Mouse (Mus musculus) lung, postnatal 0 days (tissue): ENCODE data around the gene Ubl7.

Experiments
- CTCF ChIP-seq: IDR thresholded peaks from 2 replicates; pipeline ENCODE4 v1.5.1; 2016; ENCODE audit warnings: antibody characterized with exemption, mild to moderate bottlenecking
- EP300 ChIP-seq: IDR thresholded peaks from 2 replicates; pipeline ENCODE4 v1.6.1; 2016; ENCODE audit warnings: antibody characterized with exemption, mild to moderate bottlenecking, control low read depth

DNA sequence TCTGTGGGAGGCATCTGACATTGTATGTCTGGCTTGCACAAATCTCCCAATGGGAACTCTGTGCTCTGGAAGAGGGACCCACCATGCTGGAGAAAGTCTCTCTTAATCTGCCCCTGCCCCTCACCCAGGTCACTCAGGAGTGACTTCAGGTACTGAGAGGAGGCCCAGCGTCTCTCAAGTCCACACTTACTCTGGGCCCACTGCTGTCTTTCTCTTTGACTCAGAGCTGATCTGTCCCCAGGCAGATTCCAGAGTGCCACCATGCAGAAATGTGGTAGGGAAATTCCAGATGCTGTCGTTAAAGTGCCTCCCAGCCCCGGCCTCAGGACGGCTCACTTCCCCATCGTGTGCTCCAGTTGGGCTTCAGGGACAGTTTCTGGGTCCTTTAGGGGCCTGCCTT is 63.4 kb downstream of the Ubl7 start:
- TF ChIP-seq EP300 (no peak), CTCF (no peak)
